Mouse (Mus musculus): ENCODE data around the gene Camk2n2. TPM values are rescaled to one million over a fixed set of nuclear protein-coding genes. Genes with fewer than 3 reads are reported as not detected.
A peak's percentile ranks its signal among the peaks of the same experiment; 100 is the strongest.

Gene Camk2n2
- polyA plus RNA-seq, 1 experiment from 2014 or later: 0.42 TPM

DNA sequence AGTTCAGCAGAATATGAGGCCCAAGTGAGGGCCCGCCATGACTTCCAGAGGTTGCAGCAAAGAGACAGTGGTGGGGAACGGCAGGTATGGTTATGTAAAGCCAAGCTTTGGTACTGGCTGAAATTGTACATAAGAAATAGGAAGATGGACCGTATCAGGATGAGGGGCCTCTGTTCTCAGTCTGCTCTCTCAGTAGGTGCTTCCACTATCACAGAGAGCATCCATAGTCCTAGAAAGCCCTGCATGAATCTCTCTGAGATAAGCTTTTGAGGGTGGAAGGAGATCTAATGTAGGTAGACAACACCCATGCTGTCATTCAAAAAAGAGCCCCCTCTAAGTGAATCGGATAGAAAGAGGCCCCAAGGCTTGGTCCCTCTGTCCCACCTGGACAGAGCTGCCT, 25.4 kb downstream of the Camk2n2 start:
- peaks cover 19% of the 10 kb centered on the region for H3K27me3 ChIP-seq (replicated peaks; ENCODE audit: insufficient read depth, low read length)
- DNase-seq (ENCODE audit: low spot score): no peak
- 86% methylated on average over 4 of the region's 4 CpGs for WGBS
- ATAC-seq: no peak
- TF ChIP-seq CTCF (IDR thresholded peaks at IDR 0.05) (no peak), EP300 (IDR thresholded peaks at IDR 0.05) (no peak)
- H3K27ac ChIP-seq (ENCODE audit: low read length): no peak overlapping the region
- no peak overlapping the region for H3K9ac ChIP-seq (replicated peaks; ENCODE audit: low read depth)
- H3K4me1 ChIP-seq (ENCODE audit: insufficient read depth, low read depth, low read length): no peaks in the 10 kb centered on the region
- H3K4me3 ChIP-seq (ENCODE audit: low read depth, low read length): no peak overlapping the region
- no peak overlapping the region for H3K4me2 ChIP-seq (replicated peaks; ENCODE audit: low read depth, low read length)
- no peaks in the 10 kb centered on the region for H3K36me3 ChIP-seq (ENCODE audit: insufficient read depth, low read length)
- H3K9me3 ChIP-seq (ENCODE audit: low read length): no peaks in the 10 kb centered on the region

DNA sequence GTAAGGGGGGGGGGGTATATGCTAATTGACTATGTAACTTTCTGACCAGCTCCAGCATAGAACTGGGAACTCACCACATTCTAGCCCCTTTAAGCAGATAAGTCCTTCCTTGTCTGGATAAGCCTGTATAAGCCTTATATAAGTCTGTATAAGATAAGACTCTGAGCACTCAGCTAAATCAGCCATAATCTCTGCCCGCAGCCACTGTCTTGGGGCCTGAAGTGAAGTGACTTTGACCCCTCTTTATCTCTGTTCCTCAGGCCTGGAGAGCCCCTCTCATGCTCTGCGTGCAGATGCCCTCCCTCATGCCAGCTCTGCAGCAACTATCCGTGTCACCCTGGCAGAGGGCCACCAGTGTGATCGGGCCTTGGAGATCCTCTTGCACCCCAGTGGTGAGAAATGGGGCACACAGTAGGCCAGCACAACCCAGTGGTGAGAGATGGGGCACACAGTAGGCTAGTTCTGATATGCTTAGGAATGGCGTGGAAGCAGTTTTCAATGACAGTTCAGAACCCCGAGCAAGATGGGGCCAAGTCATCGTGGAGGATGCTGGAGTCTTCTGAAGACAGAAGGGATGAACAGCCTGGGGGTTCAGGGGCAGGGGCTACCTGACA, 25.9 kb downstream of the Camk2n2 start:
- Histone ChIP-seq H3K9ac (replicated peaks; ENCODE audit: low read depth) (no peak overlapping the region), H3K36me3 (ENCODE audit: insufficient read depth, low read length) (no peaks in the 10 kb centered on the region), H3K27me3 (replicated peaks; ENCODE audit: insufficient read depth, low read length) (peaks cover 25% of the 10 kb centered on the region), H3K4me1 (ENCODE audit: insufficient read depth, low read depth, low read length) (no peaks in the 10 kb centered on the region; the same call in 1 of the 2 replicates), H3K9me3 (ENCODE audit: low read length) (no peaks in the 10 kb centered on the region), H3K4me2 (replicated peaks; ENCODE audit: low read depth, low read length) (no peak overlapping the region), H3K4me3 (ENCODE audit: low read depth, low read length) (no peak overlapping the region), H3K27ac (ENCODE audit: low read length) (no peak overlapping the region)
- DNase-seq (ENCODE audit: low spot score) (no peak), ATAC-seq (no peak)
- WGBS: 79% methylated on average over 7 of the region's 7 CpGs
- TF ChIP-seq CTCF (IDR thresholded peaks at IDR 0.05) (no peak), EP300 (IDR thresholded peaks at IDR 0.05) (no peak)

GRCm38 (mm10) chr16:20591076-20591705, 29.9 kb downstream of the Camk2n2 start:
- Histone ChIP-seq H3K27me3 (replicated peaks; ENCODE audit: insufficient read depth, low read length) (peaks cover 40% of the 10 kb centered on the region), H3K4me3 (ENCODE audit: low read depth, low read length) (no peak overlapping the region), H3K9ac (replicated peaks; ENCODE audit: low read depth) (no peak overlapping the region), H3K4me1 (ENCODE audit: insufficient read depth, low read depth, low read length) (no peaks in the 10 kb centered on the region; the same call in 1 of the 2 replicates), H3K4me2 (replicated peaks; ENCODE audit: low read depth, low read length) (no peak overlapping the region; the same call in 1 of the 2 replicates), H3K27ac (ENCODE audit: low read length) (no peak overlapping the region), H3K9me3 (ENCODE audit: low read length) (no peaks in the 10 kb centered on the region), H3K36me3 (ENCODE audit: insufficient read depth, low read length) (no peaks in the 10 kb centered on the region)
- 5% methylated on average over 47 of the region's 48 CpGs for WGBS
- no peak for DNase-seq (ENCODE audit: low spot score)
- ATAC-seq: no peak
- TF ChIP-seq EP300 (IDR thresholded peaks at IDR 0.05): no peak
- no peak for TF ChIP-seq CTCF (IDR thresholded peaks at IDR 0.05)

DNA sequence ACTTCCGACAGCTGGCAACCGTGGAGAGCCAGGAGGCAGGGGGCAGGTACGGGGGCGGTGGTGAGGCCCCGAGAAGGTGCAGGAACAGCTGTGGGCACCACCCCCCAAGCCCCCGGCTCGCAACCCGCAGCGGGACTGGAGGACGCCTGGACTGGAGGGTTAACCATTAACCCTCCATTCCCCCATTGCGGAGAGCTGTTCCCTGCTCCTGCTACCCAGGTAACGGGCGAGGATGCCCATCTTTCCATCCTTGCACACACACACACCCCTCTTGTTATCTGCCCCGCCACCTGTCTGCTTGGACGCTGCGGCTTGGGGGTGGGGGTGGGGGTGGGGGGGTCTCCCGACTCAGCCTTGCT, 30.4 kb downstream of the Camk2n2 start:
- WGBS: 6% methylated on average over 17 of the region's 17 CpGs
- Histone ChIP-seq H3K27me3 (replicated peaks; ENCODE audit: insufficient read depth, low read length) (peaks cover 40% of the 10 kb centered on the region), H3K4me1 (ENCODE audit: insufficient read depth, low read depth, low read length) (no peaks in the 10 kb centered on the region; the same call in 1 of the 2 replicates), H3K4me3 (ENCODE audit: low read depth, low read length) (peak overlapping the region; percentile 40; the same call in 1 of the 2 replicates), H3K36me3 (ENCODE audit: insufficient read depth, low read length) (no peaks in the 10 kb centered on the region), H3K4me2 (replicated peaks; ENCODE audit: low read depth, low read length) (peak overlapping the region; percentile 60; the same call in 1 of the 2 replicates), H3K9me3 (ENCODE audit: low read length) (no peaks in the 10 kb centered on the region), H3K27ac (ENCODE audit: low read length) (no peak overlapping the region), H3K9ac (replicated peaks; ENCODE audit: low read depth) (no peak overlapping the region)
- no peak for ATAC-seq
- no peak for DNase-seq (ENCODE audit: low spot score)
- TF ChIP-seq EP300 (IDR thresholded peaks at IDR 0.05) (no peak), CTCF (IDR thresholded peaks at IDR 0.05) (no peak)

GRCm38 (mm10) chr16:20589939-20590679, 31.0 kb downstream of the Camk2n2 start:
- no peaks in the 10 kb centered on the region for H3K36me3 ChIP-seq (ENCODE audit: insufficient read depth, low read length)
- TF ChIP-seq CTCF (IDR thresholded peaks at IDR 0.05) (no peak), EP300 (IDR thresholded peaks at IDR 0.05) (no peak)
- peaks cover 40% of the 10 kb centered on the region for H3K27me3 ChIP-seq (replicated peaks; ENCODE audit: insufficient read depth, low read length)
- DNase-seq (ENCODE audit: low spot score) (no peak), ATAC-seq (peak; percentile 38)
- no peaks in the 10 kb centered on the region; the same call in 1 of the 2 replicates for H3K4me1 ChIP-seq (ENCODE audit: insufficient read depth, low read depth, low read length)
- H3K4me3 ChIP-seq (ENCODE audit: low read depth, low read length): peak overlapping the region; percentile 40
- H3K4me2 ChIP-seq (replicated peaks; ENCODE audit: low read depth, low read length): peak overlapping the region; percentile 60
- no peaks in the 10 kb centered on the region for H3K9me3 ChIP-seq (ENCODE audit: low read length)
- H3K27ac ChIP-seq (ENCODE audit: low read length): no peak overlapping the region
- no peak overlapping the region for H3K9ac ChIP-seq (replicated peaks; ENCODE audit: low read depth)
- under 1% methylated on average over 32 of the region's 39 CpGs for WGBS

DNA sequence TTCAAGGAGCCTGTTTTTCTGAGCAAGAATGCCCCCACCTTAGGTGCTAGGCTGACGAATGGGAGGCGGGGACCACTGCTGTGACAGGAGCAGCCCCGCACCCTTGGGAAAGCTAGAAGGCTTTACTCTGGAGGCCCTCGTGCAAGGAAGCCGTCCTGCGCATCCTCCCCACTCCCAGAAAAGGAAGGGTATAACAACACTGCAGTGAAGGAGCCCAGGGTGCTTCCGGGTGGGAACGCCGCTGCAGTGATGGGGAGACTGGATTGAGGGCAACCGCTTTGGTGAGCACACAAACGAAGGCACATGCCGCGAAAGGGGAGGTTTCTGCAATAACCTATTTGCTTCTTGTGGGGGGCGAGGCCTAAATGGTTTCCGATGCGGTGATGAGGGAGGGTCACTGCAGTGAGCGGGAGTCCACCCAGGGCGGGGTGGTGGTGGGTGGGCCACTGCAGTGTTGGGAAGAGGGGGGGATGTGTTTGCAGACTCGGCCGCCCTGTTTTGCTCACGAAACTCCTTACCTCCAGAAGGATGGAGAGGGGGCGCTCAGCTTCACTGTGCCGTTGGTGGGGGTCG, 31.6 kb downstream of the Camk2n2 start, which contains the start of gene Vwa5b2:
TSS of gene Vwa5b2 (plus strand) at position 106 of the 573 bp plus-strand sequence.
- Histone ChIP-seq H3K9ac (replicated peaks; ENCODE audit: low read depth) (no peak within 1 kb of the TSS), H3K27ac (ENCODE audit: low read length) (no peak within 1 kb of the TSS), H3K4me1 (ENCODE audit: insufficient read depth, low read depth, low read length) (no peaks in the 10 kb centered on the region; the same call in 1 of the 2 replicates), H3K27me3 (replicated peaks; ENCODE audit: insufficient read depth, low read length) (peaks cover 40% of the 10 kb centered on the region), H3K4me2 (replicated peaks; ENCODE audit: low read depth, low read length) (peak within 1 kb of the TSS; percentile 60), H3K4me3 (ENCODE audit: low read depth, low read length) (peak within 1 kb of the TSS; percentile 40), H3K9me3 (ENCODE audit: low read length) (no peaks in the 10 kb centered on the region), H3K36me3 (ENCODE audit: insufficient read depth, low read length) (no peaks in the 10 kb centered on the region)
- no peak for ATAC-seq
- 1% methylated on average over 20 of the region's 24 CpGs for WGBS
- no peak for DNase-seq (ENCODE audit: low spot score)
- TF ChIP-seq EP300 (IDR thresholded peaks at IDR 0.05) (no peak), CTCF (IDR thresholded peaks at IDR 0.05) (no peak)

MicroRNAs within 50 kb of the gene (microRNA counts, 519-probe panel; counts per million panel counts)
- 3,366 counts per million, percentile 21 among the panel's probes with 10 or more counts for microRNA mmu-miR-1224

Small RNAs within 50 kb of the gene (microRNA-seq; reads per million reads assigned to microRNA genes)
- not detected for gene Mir1224

Other genes with a start within 250 kb of the Camk2n2 start
- 57.4 and 71.6 TPM in 2 replicates for gene Abcc5, start 194.9 kb downstream of the Camk2n2 start, polyA plus RNA-seq (2015; fragmentation: Nextera tagmentation; extraction: Ambion mirVana)
- 46.9 and 51.1 TPM in 2 replicates for gene Eif2b5, start 122.5 kb downstream of the Camk2n2 start, polyA plus RNA-seq (2015; fragmentation: Nextera tagmentation; extraction: Ambion mirVana)
- gene Dvl3, start 104.3 kb downstream of the Camk2n2 start, polyA plus RNA-seq (2015; fragmentation: Nextera tagmentation; extraction: Ambion mirVana): 10.3 and 10.5 TPM in 2 replicates
- gene Ap2m1, start 85.8 kb downstream of the Camk2n2 start, polyA plus RNA-seq (2015; fragmentation: Nextera tagmentation; extraction: Ambion mirVana): 402 and 427 TPM in 2 replicates
- gene Abcf3, start 72.7 kb downstream of the Camk2n2 start, polyA plus RNA-seq (2015; fragmentation: Nextera tagmentation; extraction: Ambion mirVana): 36.3 and 39.6 TPM in 2 replicates
- gene Vwa5b2, start 31.8 kb downstream of the Camk2n2 start, polyA plus RNA-seq (2015; fragmentation: Nextera tagmentation; extraction: Ambion mirVana): 0.06 and 0.12 TPM in 2 replicates
- 15.2 and 15.3 TPM in 2 replicates for gene Eef1akmt4, start 9.7 kb downstream of the Camk2n2 start, polyA plus RNA-seq (2015; fragmentation: Nextera tagmentation; extraction: Ambion mirVana)
- 0.08 TPM in 1 of 2 replicates, not detected in the other for gene Gm49333, start 9.7 kb downstream of the Camk2n2 start, polyA plus RNA-seq (2015; fragmentation: Nextera tagmentation; extraction: Ambion mirVana)
- gene Alg3, start 9.6 kb downstream of the Camk2n2 start, polyA plus RNA-seq (2015; fragmentation: Nextera tagmentation; extraction: Ambion mirVana): 17.6 and 19.3 TPM in 2 replicates
- gene Ece2, start 8.5 kb upstream of the Camk2n2 start, polyA plus RNA-seq (2015; fragmentation: Nextera tagmentation; extraction: Ambion mirVana): 0.12 and 0.52 TPM in 2 replicates
- 146 and 150 TPM in 2 replicates for gene Psmd2, start 30.4 kb upstream of the Camk2n2 start, polyA plus RNA-seq (2015; fragmentation: Nextera tagmentation; extraction: Ambion mirVana)
- 73.5 and 78.7 TPM in 2 replicates for gene Eif4g1, start 47.0 kb upstream of the Camk2n2 start, polyA plus RNA-seq (2015; fragmentation: Nextera tagmentation; extraction: Ambion mirVana)
- 8.4 and 8.9 TPM in 2 replicates for gene Fam131a, start 72.0 kb upstream of the Camk2n2 start, polyA plus RNA-seq (2015; fragmentation: Nextera tagmentation; extraction: Ambion mirVana)
- gene Polr2h, start 96.4 kb upstream of the Camk2n2 start, polyA plus RNA-seq (2015; fragmentation: Nextera tagmentation; extraction: Ambion mirVana): 37.5 and 48.2 TPM in 2 replicates
- gene Clcn2, start 96.5 kb upstream of the Camk2n2 start, polyA plus RNA-seq (2015; fragmentation: Nextera tagmentation; extraction: Ambion mirVana): 1.8 and 1.9 TPM in 2 replicates
- gene Chrd, start 111.8 kb upstream of the Camk2n2 start, polyA plus RNA-seq (2015; fragmentation: Nextera tagmentation; extraction: Ambion mirVana): 1.5 and 1.7 TPM in 2 replicates
- 0.54 and 0.81 TPM in 2 replicates for gene Thpo, start 113.2 kb upstream of the Camk2n2 start, polyA plus RNA-seq (2015; fragmentation: Nextera tagmentation; extraction: Ambion mirVana)